Mouse (Mus musculus): ENCODE results near the gene Rnf185.

Gene Rnf185

DNA sequence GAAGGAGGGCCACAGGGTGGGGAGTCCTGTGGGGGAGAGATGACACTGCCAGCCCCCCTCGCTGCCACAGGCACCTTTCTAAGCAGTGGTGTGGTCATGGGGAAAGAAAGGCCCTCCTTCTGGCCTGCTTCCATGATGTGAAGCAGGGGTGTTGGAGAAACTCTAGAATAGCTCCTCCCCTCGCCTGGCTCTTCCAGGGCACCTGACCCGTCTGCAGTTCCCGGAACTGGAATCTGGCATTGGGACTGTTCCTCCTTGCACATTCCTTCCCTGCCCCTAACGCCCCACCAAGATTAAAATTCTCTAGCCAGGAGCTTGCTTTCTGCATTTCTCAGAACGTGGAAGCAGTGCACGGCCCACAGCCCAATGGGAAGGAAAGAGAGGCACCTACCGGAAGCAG is 59.6 kb downstream of the Rnf185 start:
- DNase-seq = no peak

DNA sequence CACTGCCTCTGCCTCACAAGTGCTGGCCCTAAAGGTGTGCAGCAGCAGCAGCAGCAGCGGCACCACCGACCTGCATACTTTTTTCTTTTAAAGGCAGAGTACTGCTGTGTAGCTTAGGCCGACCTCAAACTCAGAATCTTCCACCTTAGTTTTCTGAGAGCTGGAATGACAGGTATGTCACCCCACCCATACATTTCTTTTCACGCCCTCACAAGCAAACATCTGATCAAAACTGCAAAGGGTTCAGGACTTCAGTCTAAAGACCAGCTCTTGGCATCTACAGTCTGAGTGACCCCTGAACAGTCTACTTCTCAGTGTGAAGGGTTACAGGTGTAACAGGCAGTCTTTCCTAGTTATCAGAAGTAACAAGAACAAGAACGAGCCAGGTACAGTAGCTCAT is 61.4 kb downstream of the Rnf185 start:
- no peak for DNase-seq

DNA sequence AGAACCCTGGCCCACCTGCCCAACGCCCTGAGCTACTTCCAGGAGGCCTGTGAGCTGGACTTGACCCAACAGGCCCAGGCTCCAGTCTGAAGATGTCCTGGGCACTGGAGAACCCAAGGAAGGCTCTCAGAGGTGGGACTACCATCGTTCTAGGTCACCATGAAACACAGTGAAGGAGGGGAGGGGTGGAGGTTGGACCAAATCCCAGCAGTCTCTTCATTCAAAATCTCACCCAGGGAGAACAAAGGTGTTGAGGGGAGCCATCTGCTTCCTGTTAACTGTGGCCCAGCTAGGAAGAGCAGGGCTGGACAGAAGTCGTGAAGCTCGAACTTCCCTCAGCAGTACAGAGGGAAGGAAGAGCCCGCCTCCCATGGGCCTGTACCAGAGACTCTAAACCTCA is 62.2 kb downstream of the Rnf185 start:
- no peak for DNase-seq

DNA sequence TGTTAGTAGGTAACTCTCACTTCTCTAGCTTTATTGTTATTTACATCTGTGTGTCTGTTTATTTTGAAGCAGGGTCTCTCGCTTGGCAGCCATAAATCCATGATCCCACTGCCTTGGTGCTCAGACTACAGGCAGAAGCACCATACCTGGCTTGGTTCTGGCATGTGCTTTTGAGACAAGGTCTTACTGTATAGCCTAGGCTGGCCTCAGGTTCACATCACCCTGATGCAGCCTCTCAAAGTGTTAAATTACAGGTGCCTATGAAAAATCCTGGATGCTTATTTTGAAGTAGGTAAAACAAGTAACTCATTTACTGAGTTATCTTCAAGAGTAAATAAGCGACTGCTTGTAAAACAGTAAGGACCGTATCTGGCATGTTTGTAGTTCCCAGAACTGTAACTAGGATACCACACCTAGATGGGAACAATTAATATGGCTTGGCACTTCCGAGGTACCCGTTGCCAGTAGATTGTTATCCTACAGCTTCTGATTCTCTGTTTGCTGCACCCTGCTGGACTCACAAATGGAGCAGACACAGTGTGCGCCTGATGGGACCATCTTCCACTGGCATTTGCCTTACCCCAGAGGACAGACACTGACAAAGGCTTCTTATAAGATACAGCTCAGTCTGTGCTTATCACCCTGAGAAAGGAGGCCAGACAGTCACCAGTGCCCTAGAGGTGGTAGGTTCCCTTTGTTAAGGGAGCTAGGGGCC is 64.5 kb downstream of the Rnf185 start:
- DNase-seq = no peak

DNA sequence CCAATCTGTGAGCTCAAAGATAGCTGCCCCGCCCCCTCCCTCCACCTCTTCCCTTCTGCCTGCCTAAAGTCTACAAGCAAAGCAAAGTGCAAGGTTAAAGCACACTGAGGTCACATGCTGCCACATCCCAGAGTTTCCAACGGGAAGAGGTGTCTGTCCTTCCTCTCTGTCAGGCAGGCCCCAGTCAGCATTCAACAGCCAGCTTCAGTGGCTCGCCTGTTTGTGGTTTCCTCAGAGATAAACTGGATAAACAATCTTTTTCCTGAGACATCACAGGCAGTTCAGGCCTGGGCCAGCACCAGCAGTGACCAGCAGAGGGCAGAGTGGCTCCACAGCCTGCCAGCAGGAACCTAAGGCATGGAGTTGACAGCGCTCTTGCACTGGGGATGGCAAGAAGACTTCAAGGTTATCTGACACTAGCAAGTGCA is 65.2 kb downstream of the Rnf185 start:
- DNase-seq = peak; percentile 85

DNA sequence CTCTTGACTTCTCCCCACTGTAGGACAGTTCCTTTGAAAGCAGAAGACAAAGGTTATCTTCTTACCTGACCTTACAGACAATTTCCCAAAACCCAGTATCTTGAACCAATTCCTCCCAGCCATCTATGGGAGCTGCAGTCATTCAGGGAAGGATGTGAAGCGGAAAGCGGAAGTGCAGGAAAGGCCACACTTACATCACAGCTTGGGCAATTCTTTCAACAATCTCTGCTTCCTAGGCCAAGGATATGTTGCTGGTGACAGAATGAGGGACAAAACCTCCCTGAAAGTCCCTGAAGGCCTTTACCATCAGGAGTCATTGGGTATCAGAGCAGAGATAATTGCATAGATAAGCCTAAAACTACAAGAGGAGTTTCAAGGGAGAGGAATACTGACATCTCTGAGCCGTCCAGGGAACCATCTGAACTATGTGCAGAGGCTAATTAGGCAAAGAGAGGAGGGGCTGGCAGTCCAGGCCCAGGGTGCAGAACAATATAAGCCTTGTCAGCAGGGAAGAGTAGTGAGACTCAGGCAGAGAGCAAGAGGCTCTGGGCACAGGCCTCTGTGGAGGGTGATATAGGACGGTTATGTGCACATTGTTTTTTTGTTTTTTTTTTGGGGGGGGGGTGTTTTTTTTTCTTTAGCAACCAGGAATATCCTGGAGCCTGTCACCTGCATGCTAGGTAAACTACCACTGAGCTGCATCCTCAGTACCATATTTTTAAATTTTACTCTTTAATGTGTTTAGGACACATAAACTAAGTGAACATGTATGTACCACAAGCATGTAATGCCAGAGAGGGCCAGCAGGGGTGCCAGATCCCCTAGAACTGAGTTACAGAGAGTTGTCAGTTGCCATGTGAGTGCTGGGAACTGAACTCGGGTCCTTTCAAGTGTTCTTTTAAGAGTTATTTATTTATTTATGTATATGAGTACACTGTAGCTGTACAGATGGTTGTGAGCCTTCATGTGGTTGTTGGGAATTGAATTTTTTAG is 69.3 kb downstream of the Rnf185 start:
- no peak for DNase-seq

DNA sequence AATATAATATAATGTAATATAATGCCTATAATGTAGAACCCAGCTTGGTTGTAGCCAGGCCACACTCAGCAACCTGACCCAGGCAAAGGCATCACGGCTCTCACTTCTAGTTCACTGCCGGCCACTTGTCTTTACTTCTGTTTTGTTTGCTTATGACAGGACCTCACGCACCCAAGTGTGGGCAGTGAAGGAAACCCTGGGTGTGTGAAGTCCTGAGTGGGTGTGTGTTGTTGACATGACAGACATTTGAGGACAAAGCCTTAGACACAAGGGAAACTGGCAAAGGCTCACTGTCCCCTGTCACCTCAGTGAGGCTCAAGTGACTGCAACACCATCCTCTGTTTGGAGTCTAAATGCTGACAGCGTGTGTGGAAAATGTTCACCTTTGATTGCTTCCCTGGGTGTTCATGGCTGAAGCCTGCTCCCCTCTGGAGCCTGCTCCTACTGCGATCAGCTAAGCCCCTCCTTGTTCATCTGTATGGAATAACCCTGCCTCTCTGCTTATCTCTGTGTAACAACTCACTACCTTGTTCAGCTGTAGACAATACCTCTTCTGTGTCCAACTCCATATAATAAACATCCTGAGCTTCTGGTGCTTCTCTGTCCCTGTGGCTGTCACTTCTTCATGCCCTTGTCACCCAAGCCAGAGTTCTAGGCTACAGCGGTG is 70.9 kb downstream of the Rnf185 start:
- no peak for DNase-seq

DNA sequence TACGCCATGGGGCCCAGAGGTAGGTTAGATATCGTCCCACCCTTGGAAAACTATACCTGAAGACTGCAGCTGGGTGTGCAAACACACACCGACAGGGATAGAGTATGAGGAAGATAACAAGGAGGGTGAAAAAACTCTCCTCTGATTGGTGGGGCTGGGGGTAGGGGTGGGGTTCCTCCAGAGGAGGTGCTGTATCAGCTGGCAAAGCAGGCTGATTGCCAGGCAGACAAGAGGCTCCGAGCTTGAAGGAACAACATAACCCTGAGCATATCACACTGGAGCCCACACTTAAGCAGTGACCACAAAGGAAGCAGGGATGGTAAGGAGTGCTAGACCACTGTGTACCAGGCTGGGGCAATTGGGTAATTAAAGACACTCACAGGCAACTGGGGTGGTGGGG is 72.7 kb downstream of the Rnf185 start:
- no peak for DNase-seq

DNA sequence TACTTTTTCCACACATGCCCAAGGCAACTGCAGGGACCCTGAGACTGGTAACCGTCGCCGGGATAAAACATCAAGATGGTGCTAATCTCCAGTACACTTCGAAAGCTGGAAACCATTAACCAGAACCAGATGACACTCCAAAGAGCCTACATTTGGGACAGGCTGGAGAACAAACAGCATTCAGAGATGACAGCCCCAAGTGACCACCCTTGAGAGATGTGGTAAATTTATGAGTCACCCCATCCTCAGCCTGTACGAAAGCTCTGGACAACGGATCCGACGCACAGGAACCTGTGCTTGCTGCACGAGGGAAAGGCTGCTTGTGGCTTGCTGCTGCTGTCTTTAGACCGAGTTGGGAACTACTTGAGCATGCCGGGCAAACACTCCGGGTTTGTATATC is 77.4 kb downstream of the Rnf185 start:
- no peak for DNase-seq

DNA sequence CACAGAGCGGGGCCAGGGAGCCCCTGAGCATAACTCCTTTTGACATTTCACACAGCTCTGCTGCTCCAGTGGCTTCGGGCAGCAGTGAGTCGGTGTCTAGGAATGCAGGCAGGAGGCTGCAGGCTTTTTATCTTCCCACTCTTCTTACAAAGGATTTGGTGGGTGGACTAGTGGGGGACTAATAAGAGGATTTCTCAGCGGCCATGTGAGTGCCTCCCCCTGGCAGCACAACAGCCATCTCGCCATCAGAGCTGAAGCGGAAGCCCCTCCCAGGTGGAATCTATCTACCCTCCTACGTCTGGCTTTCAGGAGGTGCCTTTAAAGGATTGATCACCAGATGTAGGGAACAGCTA is 77.9 kb downstream of the Rnf185 start:
- DNase-seq = peak; percentile 8

DNA sequence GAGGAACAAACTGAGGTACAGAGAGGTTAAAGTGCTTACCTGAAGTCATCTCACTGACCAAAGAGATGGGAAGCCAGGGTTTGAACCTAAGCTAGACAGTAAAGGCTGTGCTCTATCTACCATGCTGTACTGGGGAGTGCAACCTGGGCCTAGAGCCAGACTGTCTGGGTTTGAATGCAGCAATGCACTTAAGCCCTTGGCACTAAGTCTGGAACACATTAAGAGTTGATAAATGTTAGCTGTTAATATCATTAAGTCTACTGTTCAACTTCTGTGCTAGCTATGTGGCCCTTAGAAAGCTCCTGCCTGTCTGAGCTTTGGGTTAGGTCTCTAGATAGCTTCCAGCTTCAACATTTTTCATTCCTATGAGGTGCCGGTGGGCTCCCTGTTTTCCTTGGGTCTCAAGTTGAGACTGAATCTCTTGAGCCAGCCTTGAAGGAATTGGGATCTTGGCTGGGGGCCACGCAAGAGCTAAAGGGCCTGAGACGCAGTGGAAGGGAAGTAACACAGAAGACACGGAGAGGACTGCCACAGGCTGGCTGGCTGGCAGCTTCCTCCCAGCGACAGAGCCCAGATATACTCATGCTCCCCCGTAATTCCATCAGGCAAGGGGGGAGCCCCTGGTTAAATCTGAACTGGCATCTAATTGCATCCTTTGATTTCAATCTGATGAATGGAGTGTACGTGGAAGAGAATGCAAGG is 78.4 kb downstream of the Rnf185 start:
- DNase-seq = peak; percentile 13

DNA sequence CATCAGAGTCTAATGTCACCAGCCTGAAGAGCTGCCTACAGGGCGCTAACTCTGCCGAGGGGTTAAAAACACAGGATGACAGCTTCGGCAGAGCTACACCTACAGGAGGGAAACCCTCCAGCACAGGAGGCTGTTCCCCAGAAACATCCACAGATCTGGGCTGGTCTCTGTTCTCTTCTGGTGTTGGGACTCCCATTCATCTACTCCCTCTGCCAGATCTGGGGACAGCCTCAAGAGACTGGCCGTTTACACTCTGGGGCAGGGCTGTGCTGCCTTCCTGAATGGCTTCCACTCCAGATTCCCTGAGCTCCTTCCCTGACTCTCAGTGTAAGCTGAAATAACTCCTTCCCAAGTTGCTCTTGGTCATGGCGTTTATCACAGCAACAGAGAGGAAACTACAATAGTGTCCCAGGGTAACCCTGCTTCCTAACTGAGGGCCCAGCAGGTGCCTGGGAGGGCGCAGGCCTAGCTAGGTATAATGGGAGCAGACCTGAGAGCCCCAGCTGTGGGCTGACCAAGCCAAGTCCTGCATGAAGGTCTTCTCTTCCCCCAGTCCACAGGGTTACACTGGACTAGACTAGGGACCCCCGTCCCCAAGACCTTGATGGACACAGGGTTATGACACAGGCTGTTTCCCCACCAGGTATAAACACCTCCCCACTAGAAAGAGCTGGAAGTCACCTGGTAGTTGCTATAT is 80.4 kb downstream of the Rnf185 start:
- DNase-seq = no peak

DNA sequence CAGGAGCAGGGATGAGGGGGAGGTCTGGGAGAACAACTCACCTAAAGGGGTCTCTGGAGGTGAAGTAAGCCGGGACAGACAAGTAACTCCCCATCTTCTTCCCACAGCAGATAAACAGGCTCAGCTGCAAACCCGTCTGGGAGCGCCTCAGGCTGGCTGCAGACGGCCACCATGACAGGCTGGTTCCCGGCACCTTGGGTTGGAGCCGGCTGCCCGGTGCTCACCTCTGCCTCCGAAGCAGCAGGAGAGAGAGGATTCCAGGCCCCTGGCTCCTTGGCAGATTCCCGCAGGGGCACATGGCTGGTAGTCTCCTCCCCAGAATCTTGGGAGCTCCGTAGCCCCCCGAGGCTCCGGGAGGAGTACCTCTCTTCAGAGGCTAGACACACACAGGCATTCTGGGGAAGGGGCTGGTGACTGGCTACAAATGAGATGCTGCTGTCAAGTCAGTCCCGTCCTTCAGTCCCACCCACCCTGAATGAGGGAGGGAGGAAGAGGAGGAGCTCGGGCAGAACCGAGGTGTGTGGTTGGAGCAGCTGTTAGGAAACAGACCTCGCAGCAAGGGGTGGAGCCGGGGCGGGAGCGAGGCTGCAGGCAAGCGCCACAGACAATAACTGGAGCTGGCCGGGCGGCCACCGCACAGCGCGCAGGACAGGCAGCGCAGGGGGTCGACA is 81.1 kb downstream of the Rnf185 start:
- DNase-seq = peak; percentile 90

DNA sequence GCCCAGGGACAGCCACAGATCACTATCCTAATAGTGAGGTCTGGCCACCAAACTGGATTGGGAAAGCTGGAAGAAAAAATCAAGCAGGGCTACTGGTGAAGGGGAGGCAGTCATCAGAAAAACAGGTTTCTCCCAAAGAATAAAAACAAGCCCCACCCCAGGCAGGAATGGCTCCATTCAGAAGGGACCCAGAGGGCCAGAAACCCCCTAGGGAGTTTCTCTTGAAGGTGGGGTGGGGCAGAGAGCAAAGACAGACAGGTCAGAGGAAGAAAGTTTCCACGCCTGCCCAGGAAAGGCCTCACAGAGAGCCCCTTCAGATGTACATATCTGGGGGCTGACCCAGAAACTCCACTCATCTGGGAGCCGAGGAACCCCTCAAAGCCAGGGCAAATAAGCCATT is 82.0 kb downstream of the Rnf185 start:
- DNase-seq = no peak

DNA sequence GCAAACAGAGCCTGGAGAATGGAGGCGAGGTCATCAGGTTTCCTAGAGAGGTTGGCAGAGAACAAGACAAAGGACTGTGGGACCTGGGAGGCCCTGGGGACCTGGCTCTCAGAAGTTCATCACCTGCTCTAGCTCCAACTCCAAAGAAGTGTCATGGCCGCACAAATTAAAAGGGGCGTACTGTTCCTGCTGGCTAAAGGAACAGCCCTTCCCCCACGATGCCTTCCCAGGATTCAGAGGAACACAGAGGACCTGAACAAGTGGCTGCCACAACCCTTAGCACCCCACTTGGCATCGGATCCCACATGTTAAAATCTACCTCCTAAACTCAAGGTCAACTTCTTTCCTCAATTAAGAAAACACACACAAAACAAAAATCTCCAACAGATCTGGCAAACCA is 82.7 kb downstream of the Rnf185 start:
- DNase-seq = no peak

DNA sequence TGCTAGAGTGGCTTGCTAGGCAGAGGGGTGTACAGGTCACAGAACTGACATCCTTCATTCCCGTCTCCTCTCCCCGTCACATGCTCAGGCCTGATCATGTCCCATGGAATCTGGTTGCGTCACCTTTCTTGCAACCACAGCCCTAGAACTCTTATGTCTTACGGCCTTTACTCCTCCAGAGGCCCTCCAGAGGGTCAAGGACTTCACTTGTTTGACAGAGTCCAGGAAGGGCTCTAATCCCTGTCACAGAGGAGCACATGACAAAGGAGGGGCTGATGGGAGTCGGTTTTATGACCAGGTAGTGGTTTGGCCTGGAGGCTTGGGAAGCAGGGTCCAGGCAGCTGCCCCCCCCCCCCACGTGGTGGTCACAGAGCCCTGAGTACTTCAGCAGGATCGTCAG is 83.2 kb downstream of the Rnf185 start:
- no peak for DNase-seq

DNA sequence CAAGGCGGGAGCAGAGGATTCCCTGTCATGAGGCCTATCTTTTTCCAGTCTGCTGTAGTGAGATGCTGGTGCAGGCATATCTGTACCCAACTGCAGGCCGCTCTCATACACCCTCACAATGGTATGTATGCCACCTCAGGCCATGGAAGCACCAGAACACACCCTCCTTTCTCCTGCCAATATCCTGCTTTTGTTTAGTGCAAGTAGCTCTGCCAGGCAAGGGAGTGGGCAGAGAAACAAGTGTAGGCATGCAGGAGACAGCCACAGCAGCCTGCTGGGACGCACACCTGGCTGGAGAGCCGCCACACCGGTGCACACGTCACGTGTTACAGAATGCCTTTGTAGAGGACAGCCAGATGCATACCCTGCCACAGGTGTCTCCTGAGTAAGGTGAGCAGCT is 85.8 kb downstream of the Rnf185 start:
- no peak for DNase-seq
